Mouse (Mus musculus) lung, adult 2 months (tissue): Measurements from ENCODE around the gene Exosc1.

Experiments used
- CTCF ChIP-seq: fragments of 200-500 bp; IDR thresholded peaks from 2 replicates; pipeline ENCODE4 v1.5.1; 2011; ENCODE audit warnings: mild to moderate bottlenecking, low read length, control low read depth; ENCODE audit not compliant: insufficient read depth
- POLR2A ChIP-seq: fragments of 200-500 bp; IDR thresholded peaks from 2 replicates; pipeline ENCODE4 v1.6.1; 2011; ENCODE audit warnings: low read depth, mild to moderate bottlenecking, control low read depth, low read length, borderline replicate concordance; ENCODE audit errors: extremely low read depth

DNA sequence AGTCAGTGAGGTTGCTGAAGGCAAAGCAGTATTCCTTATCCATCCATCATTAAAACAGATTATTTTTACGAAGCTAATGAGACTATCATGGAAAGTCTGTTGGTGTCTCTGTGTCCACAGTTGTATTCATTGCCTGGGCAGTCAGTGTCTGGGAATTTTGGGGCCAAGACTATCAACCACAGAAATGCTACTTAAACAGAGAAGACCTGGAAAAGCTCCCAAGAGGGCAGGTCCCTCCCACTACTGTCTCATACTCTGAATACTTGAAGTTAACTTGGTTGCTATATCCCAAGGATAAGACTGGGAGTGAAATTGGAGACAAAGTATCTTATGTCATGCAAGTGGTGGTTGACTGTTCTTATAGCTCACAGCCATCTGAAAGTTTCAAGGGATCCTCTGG, 2.7 kb upstream of the Exosc1 start:
- no peak for TF ChIP-seq CTCF
- TF ChIP-seq POLR2A, result no peak
